Mouse (Mus musculus) lung, postnatal 4 days (tissue): ENCODE measurements at regions not wholly inside any gene's neighbourhood (a gene's known extent, or its start where the extent isn't known, plus 50 kb on each side); places are given as distances from the start of the nearest gene placed in this dataset.

Experiments used
- DNase-seq, 2 experiments: peaks; one replicate each; pipeline ENCODE4 v3.0.0; 2021

- peak; percentile 32 to 71 for DNase-seq
Measured at GRCm38 (mm10) chr12:7816616-7817015, 160.8 kb upstream of the Apob start.

- DNase-seq, result no peak
Measured at GRCm38 (mm10) chr12:7820006-7820704, 157.3 kb upstream of the Apob start.

- no peak for DNase-seq
Measured at GRCm38 (mm10) chr12:7820718-7821117, 156.7 kb upstream of the Apob start.

GRCm38 (mm10) chr12:7835731-7836130 lies 141.7 kb upstream of the Apob start:
- no peak for DNase-seq

- no peak for DNase-seq
Measured at GRCm38 (mm10) chr12:7853876-7854275, 123.6 kb upstream of the Apob start.

GRCm38 (mm10) chr12:7855683-7856082 lies 121.8 kb upstream of the Apob start:
- no peak for DNase-seq

- no peak for DNase-seq
Measured at GRCm38 (mm10) chr12:7859533-7859932, 117.9 kb upstream of the Apob start.

- DNase-seq, result no peak
Measured at GRCm38 (mm10) chr12:7870004-7870403, 107.4 kb upstream of the Apob start.

- no peak for DNase-seq
Measured at GRCm38 (mm10) chr12:7870473-7870872, 107.0 kb upstream of the Apob start.

- no peak for DNase-seq
Measured at GRCm38 (mm10) chr12:7875454-7875853, 102.0 kb upstream of the Apob start.

GRCm38 (mm10) chr12:7876302-7877063 lies 101.0 kb upstream of the Apob start:
- peak; percentile 33 to 53 for DNase-seq

GRCm38 (mm10) chr12:7878761-7879160 lies 98.7 kb upstream of the Apob start:
- DNase-seq, result no peak

- DNase-seq, result no peak
Measured at GRCm38 (mm10) chr12:7896156-7896555, 81.3 kb upstream of the Apob start.

- no peak for DNase-seq
Measured at GRCm38 (mm10) chr12:7905329-7905728, 72.1 kb upstream of the Apob start.

- no peak for DNase-seq
Measured at GRCm38 (mm10) chr12:7906831-7907230, 70.6 kb upstream of the Apob start.

- no peak for DNase-seq
Measured at GRCm38 (mm10) chr12:7909746-7910360, 67.6 kb upstream of the Apob start.

GRCm38 (mm10) chr12:7910509-7910908 lies 66.9 kb upstream of the Apob start:
- DNase-seq, result no peak

- no peak for DNase-seq
Measured at GRCm38 (mm10) chr12:7918385-7918784, 59.1 kb upstream of the Apob start.

- DNase-seq, result no peak
Measured at GRCm38 (mm10) chr12:7918967-7919708, 58.3 kb upstream of the Apob start.

GRCm38 (mm10) chr12:7919709-7920324 lies 57.6 kb upstream of the Apob start:
- no peak for DNase-seq

- DNase-seq, result no peak
Measured at GRCm38 (mm10) chr12:7920888-7921287, 56.6 kb upstream of the Apob start.
